Mouse (Mus musculus) ES-Bruce4 (cell line): ENCODE measurements at regions not wholly inside any gene's neighbourhood (a gene's known extent, or its start where the extent isn't known, plus 50 kb on each side); places are given as distances from the start of the nearest gene placed in this dataset.

Experiments used
- CTCF ChIP-seq: IDR thresholded peaks from one replicate; pipeline ENCODE4 v1.8.1; 2011; ENCODE audit warnings: low read depth, low read length
- POLR2A ChIP-seq: IDR thresholded peaks from one replicate; pipeline ENCODE4 v1.8.1; 2011; ENCODE audit warnings: low read length; ENCODE audit not compliant: insufficient read depth

DNA sequence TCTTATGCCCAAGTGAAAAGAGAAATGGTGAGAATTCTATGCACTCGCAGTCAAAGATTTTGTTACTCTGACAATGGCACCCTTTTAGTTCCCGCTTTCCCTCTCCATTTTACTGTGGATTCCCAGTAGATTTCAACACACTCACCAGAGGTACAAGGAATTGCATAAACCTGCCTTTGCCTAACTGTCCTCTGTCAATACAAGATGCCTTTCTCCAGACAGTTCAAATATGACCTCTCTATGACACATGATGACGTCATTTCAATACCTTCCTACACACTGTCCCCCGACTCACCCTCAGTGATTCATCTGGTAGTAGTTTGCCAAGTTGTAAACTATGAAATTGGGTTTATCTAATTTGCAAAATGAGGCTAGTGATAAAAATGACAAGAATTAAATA lies 143.1 kb upstream of the Ppargc1a start:
- no peak for TF ChIP-seq CTCF
- no peak for TF ChIP-seq POLR2A
